Mouse (Mus musculus) MEL (cell line): Measurements from ENCODE around the gene Adamts7. TPM values are rescaled to one million over a fixed set of nuclear protein-coding genes. Genes with fewer than 3 reads are reported as not detected.

Source experiments
- DNase-seq: peaks from one replicate; pipeline ENCODE4 v3.0.0; 2011; ENCODE audit warnings: low read depth, low spot score
- H3K27ac ChIP-seq: 2 replicates; pipeline ENCODE4 v1.5.1; 2012; ENCODE audit warnings: low read depth, mild to moderate bottlenecking, control low read depth, low read length, moderate library complexity; ENCODE audit not compliant: control insufficient read depth
- H3K27me3 ChIP-seq, 2 experiments: fragments of 150-350 bp in 1 of 2; sonication (generic) in 1 of 2; 2 replicates each; pipeline ENCODE4 v1.6.1; 2012; ENCODE audit warnings: low read length in 2 of 2, mild to moderate bottlenecking in 2 of 2, improper control_type of control experiment in 1 of 2, moderate library complexity in 1 of 2; ENCODE audit not compliant: insufficient read depth in 2 of 2, control insufficient read depth in 1 of 2
- H3K36me3 ChIP-seq, 2 experiments: 2 replicates each; pipeline ENCODE4 v1.6.1; 2012 to 2014; ENCODE audit warnings: low read length in 2 of 2, improper control_type of control experiment in 1 of 2, inconsistent platforms in 1 of 2, mild to moderate bottlenecking in 1 of 2; ENCODE audit not compliant: insufficient read depth in 2 of 2, control insufficient read depth in 1 of 2
- H3K4me1 ChIP-seq, 2 experiments: fragments of 150-350 bp in 1 of 2; sonication (generic) in 1 of 2; 2 replicates each; pipeline ENCODE4 v1.6.1; 2012; ENCODE audit warnings: low read length in 2 of 2, improper control_type of control experiment in 1 of 2, mild to moderate bottlenecking in 1 of 2; ENCODE audit not compliant: insufficient read depth in 2 of 2, control insufficient read depth in 1 of 2
- H3K4me3 ChIP-seq, 2 experiments: fragments of 150-350 bp in 1 of 2; sonication (generic) in 1 of 2; 2 replicates each; pipeline ENCODE4 v1.5.1; 2012; ENCODE audit warnings: low read depth in 2 of 2, low read length in 2 of 2, mild to moderate bottlenecking in 2 of 2, moderate library complexity in 2 of 2, control low read depth in 1 of 2, improper control_type of control experiment in 1 of 2; ENCODE audit not compliant: control insufficient read depth in 1 of 2, insufficient read depth in 1 of 2
- H3K79me2 ChIP-seq: 2 replicates; pipeline ENCODE4 v1.6.1; 2012; ENCODE audit warnings: mild to moderate bottlenecking, low read length, moderate library complexity; ENCODE audit not compliant: control insufficient read depth, poor library complexity, insufficient read depth
- H3K9ac ChIP-seq: 2 replicates; pipeline ENCODE4 v1.6.1; 2012; ENCODE audit warnings: low read depth, mild to moderate bottlenecking, control low read depth, low read length, moderate library complexity; ENCODE audit not compliant: control insufficient read depth, poor library complexity, severe bottlenecking
- H3K9me3 ChIP-seq: fragments of 150-350 bp; sonication (generic); replicated peaks from 2 replicates; pipeline ENCODE4 v1.6.1; 2012; ENCODE audit warnings: mild to moderate bottlenecking, low read length, improper control_type of control experiment, moderate library complexity; ENCODE audit not compliant: insufficient read depth
- EP300 ChIP-seq, 2 experiments: IDR thresholded peaks; 2 replicates each; pipeline ENCODE4 v1.6.1; 2011; ENCODE audit warnings: improper control_type of control experiment in 2 of 2, low read length in 2 of 2, low read depth in 1 of 2, mild to moderate bottlenecking in 1 of 2
- ETS1 ChIP-seq: IDR thresholded peaks from 2 replicates; pipeline ENCODE4 v1.6.1; 2012; ENCODE audit warnings: low read depth, mild to moderate bottlenecking, inconsistent platforms, low read length, improper control_type of control experiment, moderate library complexity
- GATA1 ChIP-seq: IDR thresholded peaks from 2 replicates; pipeline ENCODE4 v1.6.1; 2011; ENCODE audit warnings: low read depth, low read length, improper control_type of control experiment
- MAFK ChIP-seq: IDR thresholded peaks from 2 replicates; pipeline ENCODE4 v1.6.1; 2011; ENCODE audit warnings: low read depth, mild to moderate bottlenecking, low read length, improper control_type of control experiment, borderline replicate concordance
- MAX ChIP-seq: IDR thresholded peaks from 2 replicates; pipeline ENCODE4 v1.6.1; 2011; ENCODE audit warnings: low read length, improper control_type of control experiment
- MXI1 ChIP-seq: IDR thresholded peaks from 2 replicates; pipeline ENCODE4 v1.6.1; 2011; ENCODE audit warnings: mild to moderate bottlenecking, low read depth, low read length, improper control_type of control experiment
- NRF1 ChIP-seq: IDR thresholded peaks from 2 replicates; pipeline ENCODE4 v1.6.1; 2014; ENCODE audit warnings: low read depth, mild to moderate bottlenecking, inconsistent platforms, low read length, improper control_type of control experiment, moderate library complexity; ENCODE audit not compliant: poor library complexity, insufficient read depth, severe bottlenecking
- POLR2A ChIP-seq, 2 experiments: IDR thresholded peaks; 2 replicates each; pipeline ENCODE4 v1.6.1; 2011 to 2012; ENCODE audit warnings: low read length in 2 of 2, mild to moderate bottlenecking in 2 of 2, control low read depth in 1 of 2, improper control_type of control experiment in 1 of 2, low read depth in 1 of 2, moderate library complexity in 1 of 2; ENCODE audit not compliant: control insufficient read depth in 1 of 2, insufficient read depth in 1 of 2, poor library complexity in 1 of 2
- POLR2AphosphoS5 ChIP-seq: IDR thresholded peaks from 2 replicates; pipeline ENCODE4 v1.6.1; 2012; ENCODE audit warnings: low read depth, borderline replicate concordance, mild to moderate bottlenecking, inconsistent platforms, low read length, moderate library complexity, mixed read lengths
- RCOR1 ChIP-seq: IDR thresholded peaks from 2 replicates; pipeline ENCODE4 v1.6.1; 2012; ENCODE audit warnings: low read depth, mild to moderate bottlenecking, inconsistent platforms, low read length, improper control_type of control experiment
- SIN3A ChIP-seq: IDR thresholded peaks from 2 replicates; pipeline ENCODE4 v1.6.1; 2012; ENCODE audit warnings: low read length, improper control_type of control experiment, inconsistent platforms
- TAL1 ChIP-seq: IDR thresholded peaks from 2 replicates; pipeline ENCODE4 v1.6.1; 2012; ENCODE audit warnings: mild to moderate bottlenecking, inconsistent platforms, low read length, moderate library complexity, mixed read lengths
- UBTF ChIP-seq: IDR thresholded peaks from 2 replicates; pipeline ENCODE4 v1.6.1; 2012; ENCODE audit warnings: low read depth, mild to moderate bottlenecking, inconsistent platforms, low read length, improper control_type of control experiment, moderate library complexity, borderline replicate concordance; ENCODE audit not compliant: insufficient read depth
- ZC3H11A ChIP-seq: IDR thresholded peaks from 2 replicates; pipeline ENCODE4 v1.6.1; 2012; ENCODE audit warnings: low read depth, mild to moderate bottlenecking, inconsistent platforms, low read length, improper control_type of control experiment
- ZKSCAN1 ChIP-seq: IDR thresholded peaks from 2 replicates; pipeline ENCODE4 v1.6.1; 2012; ENCODE audit warnings: low read depth, mild to moderate bottlenecking, inconsistent platforms, low read length, improper control_type of control experiment, moderate library complexity
- polyA plus RNA-seq, 2 experiments: library from polyadenylated mRNA; stranded (reverse) in 1 of 2; unstranded in 1 of 2; fragments of >175 nt in 1 of 2; fragments of >200 nt in 1 of 2; gene quantifications; 2 replicates each; pipeline versions ENCODE4 v1.2.1 to v1.2.4; 2012; ENCODE audit warnings: low replicate concordance in 2 of 2, low read depth in 1 of 2; ENCODE audit not compliant: insufficient read length in 2 of 2, insufficient read depth in 1 of 2, missing spikeins in 1 of 2
- total RNA-seq: library from RNA; depleted of rRNA; stranded (reverse); fragments of 300-350 nt; gene quantifications from 2 replicates; pipeline ENCODE4 v1.2.3, GENCODE M21; 2012

Gene Adamts7
- total and polyA plus RNA-seq, 3 experiments = 0.03 TPM; not detected in 2

- H3K27ac ChIP-seq = no peak overlapping the region
- no peaks in the 10 kb centered on the region for H3K79me2 ChIP-seq
- no peaks in the 10 kb centered on the region for H3K9me3 ChIP-seq
- no peaks in the 10 kb centered on the region for H3K4me1 ChIP-seq
- H3K36me3 ChIP-seq = peaks cover 0 to 5% of the 10 kb centered on the region in 2 experiments; a peak in 2 of 4 replicates
- no peaks in the 10 kb centered on the region for H3K27me3 ChIP-seq
- DNase-seq = no peak
- no peak overlapping the region for H3K9ac ChIP-seq
- TF ChIP-seq MAX = no peak
- no peak for TF ChIP-seq EP300 (IDR thresholded peaks at IDR 0.05; ENCODE audit: low read depth in 1 of 2, low read length in 2 of 2)
- TF ChIP-seq SIN3A = no peak
- no peak overlapping the region for H3K4me3 ChIP-seq
These were observed 45.8 kb downstream of the Adamts7 start for GRCm38 (mm10) chr9:90208655-90209054.

- no peak for DNase-seq
- Histone ChIP-seq H3K79me2 (no peaks in the 10 kb centered on the region), H3K27me3 (no peaks in the 10 kb centered on the region), H3K4me3 (no peak overlapping the region), H3K36me3 (peaks cover 0 to 8% of the 10 kb centered on the region in 2 experiments; a peak in 2 of 4 replicates), H3K9ac (no peak overlapping the region)
- TF ChIP-seq POLR2AphosphoS5 (no peak), GATA1 (no peak), RCOR1 (no peak), NRF1 (no peak), TAL1 (no peak), MAFK (no peak), ZKSCAN1 (no peak), ZC3H11A (no peak), UBTF (no peak), SIN3A (no peak), POLR2A (IDR thresholded peaks at IDR 0.05; ENCODE audit: control insufficient read depth in 1 of 2, insufficient read depth in 1 of 2, low read depth in 1 of 2, low read length in 2 of 2, poor library complexity in 1 of 2) (no peak), MXI1 (no peak)
- TF ChIP-seq, all 39 proteins: peak for 0
- no peak overlapping the region for H3K27ac ChIP-seq
- H3K9me3 ChIP-seq = no peaks in the 10 kb centered on the region
- no peaks in the 10 kb centered on the region for H3K4me1 ChIP-seq
These were observed 50.3 kb downstream of the Adamts7 start for GRCm38 (mm10) chr9:90213127-90213526.

- no peak overlapping the region for H3K27ac ChIP-seq
- peaks cover 0 to 8% of the 10 kb centered on the region in 2 experiments; a peak in 2 of 4 replicates for H3K36me3 ChIP-seq
These were observed 53.6 kb downstream of the Adamts7 start for GRCm38 (mm10) chr9:90216259-90217001.

More at GRCm38 (mm10) chr9:90216259-90217001, 53.6 kb downstream of the Adamts7 start:
- DNase-seq = no peak
- no peaks in the 10 kb centered on the region for H3K79me2 ChIP-seq
- 0 out of 2 replicates have a peak, but pooled peaks have one; percentile 24 for TF ChIP-seq MAFK
- TF ChIP-seq MXI1 = no peak
- TF ChIP-seq ETS1 = no peak
- H3K4me3 ChIP-seq = no peak overlapping the region
- no peaks in the 10 kb centered on the region for H3K4me1 ChIP-seq
- no peaks in the 10 kb centered on the region for H3K9me3 ChIP-seq
- H3K9ac ChIP-seq = no peak overlapping the region
- H3K27me3 ChIP-seq = no peaks in the 10 kb centered on the region
